Mouse (Mus musculus) testis, postnatal 10 days (tissue): ENCODE data around the gene Slc44a3.
"Not testable (repeated sequence)": the region's sequence is repeated elsewhere in the genome, so short reads cannot be mapped to it uniquely, and the experiment has no call there.

ENCODE experiments used
- DNase-seq: peaks from one replicate; pipeline ENCODE4 v3.0.0; 2021; ENCODE audit warnings: low spot score

Gene Slc44a3

DNA sequence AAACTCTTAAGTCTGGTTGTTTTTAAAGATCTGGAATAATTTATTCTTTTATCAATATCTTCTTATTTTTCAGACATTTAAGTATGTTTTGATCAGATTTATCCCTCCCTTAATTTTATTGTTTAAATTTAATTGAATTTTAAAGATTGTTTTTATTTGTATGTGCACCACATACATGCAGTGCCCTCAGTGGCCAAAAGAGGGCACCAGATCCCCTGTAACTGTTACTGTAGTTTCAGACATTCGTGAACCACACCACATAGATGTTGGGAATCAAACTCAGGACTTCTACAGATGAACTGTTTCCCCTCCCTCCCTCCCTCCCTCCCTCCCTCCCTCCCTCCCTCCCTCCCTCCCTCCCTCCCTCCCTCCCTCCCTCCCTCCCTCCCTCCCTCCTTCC is 18.2 kb upstream of the Slc44a3 start:
- DNase-seq = peak; percentile 81

DNA sequence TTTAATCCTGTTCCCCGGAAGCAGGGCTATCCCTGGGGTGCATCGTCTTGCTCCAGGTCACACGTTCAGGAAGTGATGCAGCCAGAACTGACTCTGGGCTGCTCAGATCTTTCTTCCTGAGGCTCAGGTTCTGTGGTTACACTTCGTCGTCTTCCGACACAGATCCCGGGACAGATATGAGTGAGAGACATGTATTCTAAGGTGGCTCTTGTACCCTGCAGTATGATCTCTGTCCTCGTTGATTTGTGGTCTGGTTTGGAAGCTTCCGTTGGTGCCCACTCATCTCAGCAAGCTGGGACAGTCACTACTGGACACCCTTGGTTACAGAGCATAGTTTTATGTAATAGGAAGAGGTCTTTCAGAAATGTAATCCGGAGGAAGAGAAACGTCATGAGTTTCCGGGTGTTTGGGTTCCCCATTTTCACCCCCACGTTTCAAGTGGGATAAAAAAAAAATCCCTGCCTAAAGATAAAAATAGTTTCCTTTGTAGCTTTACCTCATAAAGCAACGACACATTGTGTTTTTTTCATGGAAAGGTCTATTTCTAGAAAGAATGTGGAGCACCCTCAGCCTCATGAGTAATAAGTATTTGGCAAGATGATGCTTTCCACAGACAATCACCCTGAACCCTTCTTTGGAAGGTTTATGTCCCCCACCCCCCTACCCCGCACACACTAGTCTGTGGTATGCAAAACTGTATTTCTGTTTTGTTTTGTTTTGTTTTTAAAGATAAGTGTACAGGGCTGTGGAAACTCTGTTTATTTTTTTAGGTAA is 15.8 kb upstream of the Slc44a3 start:
- DNase-seq = no peak

DNA sequence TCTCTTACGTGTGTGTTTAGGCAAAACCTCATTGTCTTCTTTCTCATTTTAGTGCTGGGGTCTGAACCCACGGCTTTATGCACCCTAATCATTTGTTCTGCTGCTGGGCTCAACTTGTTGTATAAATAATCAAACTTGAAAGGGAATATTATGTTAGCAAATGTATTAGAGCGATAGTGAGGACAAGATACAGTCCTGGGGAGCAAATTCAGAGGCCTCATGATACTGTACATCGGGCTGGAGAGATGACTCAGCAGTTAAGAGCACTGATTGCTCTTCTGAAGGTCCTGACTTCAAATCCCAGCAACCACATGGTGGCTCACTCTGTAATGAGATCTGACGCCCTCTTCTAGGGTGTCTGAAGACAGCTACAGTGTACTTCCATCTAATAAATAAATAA is 8.4 kb upstream of the Slc44a3 start:
- no peak for DNase-seq

DNA sequence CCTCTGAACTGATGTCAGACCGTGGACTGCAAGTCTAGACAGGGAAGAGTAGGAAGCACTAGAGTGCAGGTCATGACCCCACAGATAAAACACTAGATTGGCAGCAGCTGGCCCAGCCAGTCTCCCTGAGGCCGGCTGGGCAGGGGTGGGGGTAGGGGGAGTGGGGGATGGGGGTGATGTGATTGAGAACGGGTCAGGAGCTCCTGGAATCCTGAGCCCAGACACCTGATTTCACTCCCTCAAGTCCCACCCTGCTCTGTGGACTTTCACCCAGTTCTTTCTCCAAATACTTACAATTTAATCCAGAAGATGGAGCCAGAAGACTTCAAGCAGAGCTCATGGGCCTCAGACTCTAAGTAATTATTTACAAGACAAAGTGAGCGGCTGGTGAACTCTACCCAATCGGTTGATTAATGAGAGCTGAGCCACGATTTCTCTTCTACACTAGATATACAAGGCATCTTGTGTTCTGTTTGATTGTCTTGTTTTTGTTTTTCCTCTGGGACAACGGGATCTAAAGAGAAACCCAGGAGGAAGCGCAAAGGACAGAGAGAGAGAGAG is 7.7 kb upstream of the Slc44a3 start:
- DNase-seq = no peak

DNA sequence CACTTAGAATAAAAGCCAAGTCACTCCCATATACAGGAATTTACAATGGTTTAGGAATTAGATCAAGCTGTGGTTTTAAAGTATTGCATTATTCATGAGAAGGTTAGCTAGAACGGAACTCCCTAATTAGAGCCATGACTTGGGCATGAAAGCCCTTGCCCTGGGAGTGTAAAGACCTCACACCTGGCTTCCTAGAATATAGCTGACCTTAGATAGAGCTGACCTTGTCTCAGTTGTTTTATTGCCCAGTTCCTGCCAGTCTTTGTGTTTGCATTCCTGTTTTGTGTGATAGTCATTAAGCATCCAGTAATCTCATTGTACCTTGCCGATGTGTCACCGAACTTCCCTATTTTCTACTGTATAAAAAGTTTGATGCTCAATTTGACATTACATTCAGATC is 6.6 kb upstream of the Slc44a3 start:
- not testable (repeated sequence) for DNase-seq

DNA sequence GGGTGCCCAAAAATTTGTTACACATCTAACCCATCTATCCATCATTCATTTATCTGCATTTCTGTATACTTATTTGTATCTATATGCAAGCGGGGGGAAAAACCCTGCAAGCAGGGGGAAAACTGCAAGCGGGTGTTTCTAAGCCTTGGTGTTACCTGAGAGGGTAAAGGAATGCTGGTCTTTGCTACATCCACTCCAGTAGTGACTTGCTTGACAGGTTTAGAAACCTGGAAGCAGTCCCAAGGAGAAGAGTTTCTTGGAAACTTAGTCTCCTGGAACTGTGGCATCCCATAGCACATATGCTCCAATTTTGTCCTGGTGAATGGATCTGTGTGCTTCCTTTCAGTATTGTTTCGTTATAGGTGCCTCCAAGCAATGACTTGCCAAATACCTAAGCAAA is 5.8 kb upstream of the Slc44a3 start:
- no peak for DNase-seq

DNA sequence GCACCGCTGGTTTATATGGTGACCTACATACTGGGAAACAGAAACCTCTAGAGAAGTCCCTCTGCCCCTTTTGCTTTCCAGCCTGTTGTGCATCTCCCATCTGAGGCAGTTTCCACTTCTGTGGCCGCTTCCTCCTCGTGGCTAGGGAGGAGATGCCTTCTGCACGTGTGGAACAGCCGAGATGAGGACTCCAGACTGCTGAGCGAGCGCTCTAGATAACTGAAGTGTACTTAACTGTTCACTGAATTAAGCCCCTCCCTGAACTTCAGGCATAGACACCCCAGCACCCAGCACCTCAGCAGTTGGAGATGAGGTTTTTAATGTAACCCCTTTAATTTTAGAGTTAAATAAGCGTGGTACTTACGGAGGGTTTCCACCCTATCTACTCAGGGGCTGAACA is 4.6 kb upstream of the Slc44a3 start:
- no peak for DNase-seq

DNA sequence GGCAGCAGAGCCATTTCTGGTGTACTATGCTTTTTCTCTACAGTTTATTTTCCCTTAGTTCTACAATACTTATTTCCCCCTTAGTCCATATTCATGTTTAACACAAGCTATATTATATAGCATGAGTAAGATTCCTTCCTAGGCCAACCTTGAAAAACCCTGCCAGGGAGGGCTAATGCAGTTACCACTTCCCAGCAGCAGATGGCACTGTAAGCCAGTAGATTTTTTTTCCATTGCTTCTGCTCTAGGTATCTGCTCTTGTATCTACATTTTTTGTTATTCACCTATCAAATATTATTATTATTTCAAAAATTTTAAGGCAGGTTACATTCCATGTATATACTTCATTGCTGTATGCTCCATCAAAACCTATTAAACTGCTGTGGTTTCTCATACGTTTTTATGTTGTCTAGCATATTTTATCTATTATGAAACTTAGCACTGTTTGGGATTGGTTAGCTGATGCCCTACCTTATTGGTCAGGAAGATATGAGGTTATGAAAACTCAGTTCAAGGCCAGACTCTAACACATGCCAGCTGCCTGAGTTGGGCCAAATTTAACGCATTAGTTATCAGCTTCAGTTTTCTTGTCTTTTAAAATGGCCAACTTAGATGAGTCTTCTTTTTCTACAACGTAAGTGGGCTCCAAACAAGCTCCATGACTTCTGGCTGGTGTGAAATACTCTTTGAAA is 3.8 kb upstream of the Slc44a3 start:
- DNase-seq = peak; percentile 63

DNA sequence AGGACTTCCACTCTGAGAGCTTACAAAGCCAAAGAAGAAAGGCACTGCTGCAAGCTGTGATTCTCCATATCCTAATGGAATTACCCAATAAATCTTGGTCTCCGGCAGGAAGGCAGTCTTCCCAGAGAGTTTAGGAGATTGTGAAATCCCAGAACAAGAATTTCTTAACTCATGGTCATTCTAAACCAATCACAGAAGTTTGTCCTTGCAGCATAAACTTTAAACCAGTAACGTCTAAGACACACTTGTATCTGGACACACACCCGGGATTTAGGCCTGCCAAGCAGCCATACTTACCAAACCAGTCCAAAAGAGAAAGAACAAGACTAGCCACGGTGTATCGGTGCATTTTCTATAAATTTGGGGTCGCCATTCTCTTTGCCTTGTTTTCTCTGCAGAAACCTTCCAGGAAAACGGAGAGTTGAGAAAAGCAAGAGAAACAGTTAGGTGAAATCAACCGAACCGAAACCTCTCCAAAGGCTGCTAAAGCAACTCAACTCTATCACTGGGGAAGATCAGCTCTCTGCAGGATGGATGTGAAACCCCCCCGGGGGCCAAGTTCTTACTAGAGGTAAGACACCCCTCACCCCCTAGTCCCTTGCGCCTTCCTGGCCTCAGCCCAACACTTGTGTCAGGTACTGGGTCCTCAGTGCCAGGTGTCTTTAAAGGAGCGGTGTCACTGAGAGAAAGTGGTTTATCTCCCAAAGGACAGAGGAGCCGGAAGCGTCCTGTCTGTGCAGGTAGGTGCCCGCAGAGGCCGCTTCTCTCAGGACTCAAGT is 645 bp downstream of the Slc44a3 start:
- no peak for DNase-seq

DNA sequence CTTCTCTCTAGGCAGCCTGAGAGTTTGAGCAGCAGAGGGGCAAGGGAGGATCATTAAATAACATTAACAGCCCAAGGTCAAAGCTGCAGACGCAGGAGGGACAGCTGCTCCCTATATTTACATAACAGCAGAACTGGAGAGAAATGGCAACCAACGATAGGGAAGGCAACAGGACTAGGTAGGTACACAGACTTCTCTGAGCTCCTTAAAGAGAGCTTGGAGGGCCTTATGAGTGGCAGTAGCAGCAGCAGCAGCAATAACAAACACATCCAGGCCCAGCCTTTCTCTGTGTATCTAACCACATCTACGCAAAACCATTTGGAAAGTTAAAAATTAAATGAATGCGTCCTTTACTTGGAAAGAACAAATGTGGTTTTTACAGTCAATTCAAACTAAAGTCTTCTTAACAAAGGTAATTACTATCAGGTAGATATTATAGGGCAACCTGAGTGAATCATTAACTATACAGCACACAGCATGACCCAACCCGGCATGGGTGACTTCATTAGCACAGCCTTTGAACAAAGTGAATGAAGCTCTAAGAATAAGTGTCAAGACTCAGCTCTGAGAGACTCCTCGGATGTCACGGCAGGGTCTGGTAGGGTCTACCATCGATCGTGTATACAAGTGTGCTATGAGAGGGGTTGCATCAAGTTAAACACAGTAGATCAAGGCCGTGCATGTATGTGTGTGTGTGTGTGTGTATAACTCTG is 1.5 kb downstream of the Slc44a3 start:
- DNase-seq = no peak

DNA sequence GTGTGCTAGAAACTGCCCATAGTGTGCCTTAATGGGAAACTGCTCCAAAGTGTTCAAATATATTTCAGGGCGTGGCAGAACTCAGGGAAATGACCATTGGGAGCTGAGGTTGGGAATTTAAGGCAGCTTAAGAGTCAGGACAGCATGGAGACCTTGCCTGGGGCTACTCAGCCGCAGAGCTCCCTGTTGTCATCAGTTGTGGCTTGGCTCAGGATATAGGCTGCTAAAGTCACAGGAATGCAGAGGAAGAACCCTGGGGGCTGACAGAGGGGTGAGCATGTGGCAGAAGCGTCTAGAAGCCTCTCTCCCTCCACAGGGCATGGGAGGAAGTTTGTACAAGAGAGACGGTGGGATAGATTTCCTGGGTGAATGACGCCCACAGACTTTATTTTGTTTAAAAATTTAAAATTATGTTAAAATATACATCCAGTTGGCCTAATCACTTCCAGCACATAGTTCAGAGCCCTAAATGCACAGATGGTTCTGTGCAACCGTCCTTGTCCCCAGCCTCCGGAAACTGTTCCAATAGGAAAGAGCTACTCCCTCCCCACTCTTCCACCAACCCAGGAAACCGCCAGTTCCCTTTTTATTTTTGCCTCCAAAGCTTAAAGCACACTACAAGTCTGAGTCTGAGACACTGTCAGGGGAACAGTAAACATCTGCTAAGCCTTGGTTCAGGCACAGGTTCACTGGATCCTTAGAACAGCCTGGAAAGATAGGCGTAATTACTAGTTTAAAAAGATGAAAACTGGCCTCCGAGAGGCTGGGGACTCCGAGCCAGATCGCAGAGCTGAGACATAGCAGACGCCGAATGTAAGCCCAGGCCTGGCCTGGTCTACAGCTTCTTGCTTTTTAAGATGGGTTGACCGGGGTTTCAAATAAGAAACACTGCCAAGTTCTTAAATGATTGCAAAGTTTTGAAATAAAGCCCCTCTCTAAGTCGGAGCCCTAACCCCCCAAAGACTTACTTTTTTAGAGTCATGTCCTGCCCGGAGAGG is 5.8 kb downstream of the Slc44a3 start:
- DNase-seq = no peak

DNA sequence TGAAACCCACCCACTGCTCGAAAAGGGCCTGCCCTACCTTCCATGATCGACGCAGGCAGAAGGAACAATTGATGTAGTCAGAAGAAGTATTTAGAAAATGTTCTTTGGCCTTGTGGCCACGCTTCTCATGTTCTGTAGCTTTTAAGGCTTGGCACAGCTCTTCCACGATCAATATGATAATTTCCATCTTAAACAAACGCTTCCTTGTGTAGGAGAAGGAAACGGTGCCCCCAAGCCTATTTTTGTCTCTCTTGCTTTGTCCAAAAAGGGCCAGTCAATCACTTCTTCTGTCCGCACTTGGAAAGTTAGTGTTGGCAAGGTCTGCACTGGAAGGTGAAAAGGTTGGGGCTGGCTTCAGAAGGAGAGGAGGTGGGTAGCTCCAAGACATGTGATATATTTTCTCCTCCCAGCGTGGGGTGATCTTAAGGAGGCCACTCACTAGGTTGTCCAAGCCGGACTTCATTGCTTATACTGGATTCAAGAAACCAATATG is 10.5 kb downstream of the Slc44a3 start:
- no peak for DNase-seq

DNA sequence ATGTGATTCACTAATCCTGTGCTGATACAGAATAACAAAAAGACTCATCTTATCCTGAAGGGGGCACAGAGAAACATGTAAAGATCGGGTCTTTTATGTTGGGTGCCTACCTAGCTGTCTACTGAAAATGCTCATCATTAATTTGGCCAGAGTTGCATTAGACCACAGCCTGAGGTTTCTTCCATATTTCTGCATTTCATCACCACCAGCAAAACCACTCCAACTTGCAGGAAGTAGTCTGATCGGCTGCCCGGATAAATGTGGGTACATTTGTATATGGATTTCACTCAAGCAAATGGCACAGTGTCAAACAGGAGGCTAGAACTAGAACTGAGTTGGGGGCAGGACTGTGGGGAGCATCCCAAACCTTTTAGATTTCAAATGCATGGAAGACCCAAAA is 11.1 kb downstream of the Slc44a3 start:
- no peak for DNase-seq

DNA sequence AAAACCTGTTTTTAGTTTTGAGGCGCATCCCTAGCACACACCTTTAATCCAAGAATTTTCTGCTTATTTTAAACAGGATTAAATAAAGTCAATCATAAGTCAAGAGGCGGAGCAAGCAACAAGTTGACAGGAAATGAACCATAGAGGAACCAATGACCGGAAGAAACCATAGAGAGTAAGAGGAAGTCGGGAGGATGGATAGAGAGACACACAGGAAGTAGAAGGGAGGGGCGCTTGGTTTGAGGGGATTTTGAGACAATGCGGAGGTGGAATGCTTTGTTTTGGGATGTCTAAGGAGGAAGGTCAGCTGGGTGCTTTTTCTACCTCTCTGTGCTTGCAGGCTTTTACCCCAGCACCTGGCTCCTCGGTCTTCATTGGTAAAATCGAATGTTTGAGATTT is 15.2 kb downstream of the Slc44a3 start:
- DNase-seq = no peak

DNA sequence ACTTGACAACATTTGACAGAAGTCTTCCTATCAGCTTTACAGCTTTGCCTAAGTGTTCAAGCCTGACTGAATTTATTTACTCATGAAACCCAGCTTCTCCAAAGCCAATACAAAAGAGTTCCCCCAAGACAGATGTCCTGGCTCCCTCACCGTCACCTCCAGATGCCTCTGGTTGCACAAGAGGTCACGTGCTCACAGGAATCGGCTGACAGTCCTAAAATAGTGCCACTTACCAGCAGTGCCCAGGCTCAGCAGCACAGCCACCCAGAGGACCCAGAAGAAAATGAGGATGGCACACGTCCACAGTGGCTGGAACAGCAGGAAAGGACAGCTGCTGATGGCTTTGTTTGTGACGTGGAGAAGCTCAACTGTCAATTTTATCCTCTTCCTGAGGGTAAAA is 23.1 kb downstream of the Slc44a3 start:
- no peak for DNase-seq

DNA sequence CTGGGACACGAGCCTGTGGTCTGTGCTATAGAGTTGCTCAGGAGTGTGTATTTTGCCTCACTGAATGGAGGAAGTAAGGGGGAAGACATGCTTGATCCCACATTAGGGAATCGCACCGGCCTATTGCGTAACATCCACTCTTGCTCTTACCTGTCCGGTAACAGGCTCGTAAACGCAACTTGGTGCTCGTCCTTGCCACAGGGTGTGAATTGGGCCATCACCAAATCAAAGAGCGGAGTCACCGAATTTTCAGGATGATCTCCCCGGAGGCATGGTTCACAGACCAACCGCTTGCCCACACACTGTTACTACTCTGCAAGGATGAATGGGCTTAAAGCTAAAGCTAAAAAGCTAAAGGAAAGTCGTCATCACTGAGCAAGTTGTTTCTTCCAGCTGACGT is 24.5 kb downstream of the Slc44a3 start:
- DNase-seq = no peak

DNA sequence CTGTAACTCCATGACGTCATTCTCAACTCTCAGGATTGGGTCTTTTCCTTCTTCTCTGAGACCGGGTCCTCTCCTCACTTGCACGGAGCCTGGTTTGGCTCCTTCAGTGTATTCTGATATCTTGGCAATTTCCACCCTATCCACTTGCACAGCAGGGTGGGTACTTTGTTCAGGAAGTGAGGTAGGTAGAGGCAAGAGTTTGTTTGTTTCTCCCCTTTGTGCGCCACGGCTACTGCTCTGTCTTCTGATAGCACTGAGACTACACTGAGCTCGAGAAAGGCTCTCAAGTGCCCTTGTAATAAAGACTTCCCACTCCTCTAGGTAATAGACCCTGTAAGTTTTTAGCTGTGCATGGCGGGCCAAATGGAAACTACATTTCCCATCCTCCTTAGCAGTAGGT is 25.4 kb downstream of the Slc44a3 start:
- no peak for DNase-seq

DNA sequence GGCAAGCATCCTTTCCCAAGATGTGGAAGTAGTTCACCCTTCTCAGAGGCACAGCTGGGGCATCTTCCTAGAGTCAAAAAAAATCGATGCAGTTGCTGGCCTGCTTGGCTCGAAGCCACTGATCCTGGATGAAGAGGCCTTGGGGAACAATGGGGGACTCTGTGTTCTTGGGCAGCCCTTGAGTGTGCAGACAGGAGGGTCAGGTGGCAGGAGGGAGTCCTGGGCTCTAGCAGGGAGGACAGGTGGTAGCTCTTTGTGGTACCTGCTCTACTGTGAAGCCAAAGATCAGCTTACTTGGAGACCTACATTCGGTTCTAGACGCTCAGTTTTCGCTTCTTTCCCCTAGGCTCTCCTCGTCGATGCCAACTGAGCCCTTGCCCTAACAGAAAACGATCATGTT is 26.0 kb downstream of the Slc44a3 start:
- peak; percentile 56 for DNase-seq

DNA sequence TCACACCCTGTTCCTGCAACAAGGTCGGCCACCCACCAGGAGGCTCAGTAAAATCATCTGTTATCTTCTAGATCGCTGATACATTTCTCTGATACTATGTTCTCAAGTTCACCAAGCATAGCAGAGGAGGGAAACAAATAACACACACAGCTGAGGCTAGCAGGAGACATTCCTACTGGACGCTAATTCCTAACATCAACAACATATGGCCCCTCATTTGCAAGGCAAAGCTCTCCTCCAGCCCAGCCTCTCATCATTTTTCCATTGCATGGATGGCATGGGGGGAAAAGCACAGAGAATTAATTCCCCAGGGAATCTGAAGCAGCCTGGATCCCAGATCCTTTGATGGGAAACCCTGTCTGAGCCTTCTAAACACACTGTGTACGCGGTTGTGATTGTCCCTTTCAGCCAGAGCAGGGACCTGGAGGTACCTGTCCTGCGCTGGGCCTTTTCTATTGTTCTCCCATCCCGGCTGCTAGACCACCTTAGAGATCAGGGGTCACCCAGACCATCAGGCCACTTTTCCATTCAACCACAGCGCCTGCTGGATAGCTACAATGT is 27.2 kb downstream of the Slc44a3 start:
- DNase-seq = no peak

DNA sequence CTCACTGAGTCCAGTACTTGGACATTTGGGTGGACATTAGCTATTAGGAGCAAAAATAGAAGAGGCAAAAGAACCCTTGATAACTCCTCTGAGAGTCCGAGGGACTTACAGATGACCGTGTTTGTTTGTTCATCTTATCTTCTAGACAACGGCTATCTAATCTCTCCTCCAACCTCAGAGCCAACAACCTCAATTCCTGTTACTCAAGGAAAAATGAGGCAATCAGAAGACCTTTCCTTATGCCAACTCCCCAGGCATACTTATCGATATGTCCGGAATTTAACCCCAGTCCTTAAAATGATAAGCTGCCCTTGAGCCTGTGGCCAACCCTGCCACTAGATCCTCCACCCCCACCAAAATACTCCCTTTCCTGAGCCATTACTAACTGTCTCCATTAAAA is 31.5 kb downstream of the Slc44a3 start:
- DNase-seq = no peak
